Mouse (Mus musculus) testis, adult 10 weeks (tissue): ENCODE measurements around the gene Coro2a. TPM values are rescaled to one million over a fixed set of nuclear protein-coding genes. Genes with fewer than 3 reads are reported as not detected.

Source experiments
- polyA plus RNA-seq: library from polyadenylated mRNA; stranded (reverse); fragments of 350-450 nt; fragmentation: Illumina TruSeq; extraction: RNeasy Lipid Tissue Mini Kit (QIAGEN cat#74804); gene quantifications from one replicate; pipeline ENCODE4 v1.2.3, GENCODE M21; 2014; ENCODE audit warnings: low read depth, low replicate concordance

Gene Coro2a
- polyA plus RNA-seq, result 31.4 TPM

DNA sequence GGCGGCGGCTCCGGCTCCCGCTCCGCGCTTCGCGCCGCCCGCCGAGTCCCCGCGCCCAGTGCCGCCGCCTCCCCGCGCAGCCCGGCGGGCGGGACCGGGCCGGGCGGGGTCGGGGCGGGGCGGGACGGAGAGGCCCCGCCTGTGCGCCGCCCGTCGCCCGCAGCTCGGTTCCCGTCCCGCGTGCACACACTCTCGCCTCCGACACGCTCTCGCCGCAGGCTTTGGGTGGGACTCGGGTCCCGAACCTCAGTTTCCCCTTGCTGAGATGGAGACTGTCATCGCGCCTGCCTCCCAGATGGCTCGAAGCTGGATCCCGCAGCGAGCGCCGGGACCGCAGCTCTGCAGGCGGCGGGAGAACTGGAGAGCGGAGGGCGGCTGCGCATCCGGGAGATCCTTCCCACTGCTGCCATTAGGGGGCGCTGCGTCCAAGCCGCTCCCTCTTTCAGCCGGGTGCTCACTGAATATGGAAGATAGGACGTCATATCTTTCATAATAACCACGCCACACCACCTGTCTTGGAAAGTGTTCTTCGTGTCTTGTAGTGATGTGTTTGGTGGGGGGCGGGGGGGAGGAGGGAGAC lies at the start of gene Coro2a:
TSS of gene Coro2a (minus strand) at position 359 of the 580 bp plus-strand sequence.

DNA sequence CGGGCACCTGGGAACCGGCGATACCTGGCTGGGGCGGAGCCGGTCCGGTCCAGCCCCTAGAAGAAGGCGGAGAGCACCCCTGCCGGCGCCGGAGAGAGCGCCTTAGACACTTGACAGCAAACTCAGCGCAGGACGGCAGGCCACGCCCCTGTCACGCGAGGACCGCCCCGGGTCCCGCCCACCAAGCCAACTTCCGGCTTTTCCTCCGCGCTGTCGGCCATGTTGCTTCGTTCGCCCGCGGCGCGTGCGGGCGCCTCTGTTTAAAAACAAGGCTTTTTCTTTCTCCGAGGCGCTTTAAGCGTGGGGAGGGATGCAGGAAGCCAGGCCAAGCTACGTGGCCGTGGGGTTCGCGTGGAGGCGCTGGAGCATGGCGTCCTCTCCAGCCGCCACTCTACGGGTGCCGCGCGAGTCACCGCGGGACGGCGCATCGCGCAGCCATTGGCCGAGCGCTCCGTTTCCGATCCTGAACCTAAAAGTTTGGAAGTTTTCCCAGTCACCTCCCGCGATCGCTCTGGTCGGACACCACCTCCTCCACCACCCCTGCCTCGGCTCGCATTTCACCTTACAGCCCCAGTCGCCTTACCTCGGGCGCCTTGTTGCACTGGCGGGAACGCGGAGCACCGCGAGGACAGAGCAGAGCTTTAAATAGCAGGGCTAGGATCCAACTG lies 48.2 kb upstream of the Coro2a start, which contains the start of gene Tbc1d2:
TSS of gene Tbc1d2 (minus strand) at position 124 of the 668 bp plus-strand sequence.

DNA sequence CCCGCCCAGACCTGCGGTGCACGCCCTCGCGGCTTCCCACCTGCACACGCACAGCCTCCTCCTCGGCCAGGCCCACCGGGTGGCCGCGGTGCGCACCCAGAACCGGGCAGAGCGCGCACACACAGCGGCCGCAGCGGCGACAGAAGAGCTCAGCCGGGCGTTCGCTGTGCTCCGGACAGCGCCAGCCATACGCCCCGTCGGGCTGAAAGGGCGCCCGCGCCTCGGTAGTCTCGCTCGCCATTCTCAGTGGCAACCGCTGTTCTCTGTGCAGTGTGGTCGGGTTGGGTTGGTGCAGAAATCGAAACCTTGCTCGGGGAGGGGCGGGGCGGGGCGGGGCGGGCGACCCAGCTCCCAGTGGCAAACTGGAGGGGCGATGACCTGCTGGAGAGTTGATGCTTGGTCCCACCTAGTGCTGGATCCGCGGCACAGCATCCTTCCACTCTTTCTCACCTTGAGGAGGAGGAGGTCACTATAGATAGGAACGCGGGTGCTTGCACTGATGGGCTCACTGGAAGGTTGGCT lies 66.1 kb downstream of the Coro2a start, which contains the start of gene Trim14:
TSS of gene Trim14 (minus strand) at position 302 of the 522 bp plus-strand sequence.

DNA sequence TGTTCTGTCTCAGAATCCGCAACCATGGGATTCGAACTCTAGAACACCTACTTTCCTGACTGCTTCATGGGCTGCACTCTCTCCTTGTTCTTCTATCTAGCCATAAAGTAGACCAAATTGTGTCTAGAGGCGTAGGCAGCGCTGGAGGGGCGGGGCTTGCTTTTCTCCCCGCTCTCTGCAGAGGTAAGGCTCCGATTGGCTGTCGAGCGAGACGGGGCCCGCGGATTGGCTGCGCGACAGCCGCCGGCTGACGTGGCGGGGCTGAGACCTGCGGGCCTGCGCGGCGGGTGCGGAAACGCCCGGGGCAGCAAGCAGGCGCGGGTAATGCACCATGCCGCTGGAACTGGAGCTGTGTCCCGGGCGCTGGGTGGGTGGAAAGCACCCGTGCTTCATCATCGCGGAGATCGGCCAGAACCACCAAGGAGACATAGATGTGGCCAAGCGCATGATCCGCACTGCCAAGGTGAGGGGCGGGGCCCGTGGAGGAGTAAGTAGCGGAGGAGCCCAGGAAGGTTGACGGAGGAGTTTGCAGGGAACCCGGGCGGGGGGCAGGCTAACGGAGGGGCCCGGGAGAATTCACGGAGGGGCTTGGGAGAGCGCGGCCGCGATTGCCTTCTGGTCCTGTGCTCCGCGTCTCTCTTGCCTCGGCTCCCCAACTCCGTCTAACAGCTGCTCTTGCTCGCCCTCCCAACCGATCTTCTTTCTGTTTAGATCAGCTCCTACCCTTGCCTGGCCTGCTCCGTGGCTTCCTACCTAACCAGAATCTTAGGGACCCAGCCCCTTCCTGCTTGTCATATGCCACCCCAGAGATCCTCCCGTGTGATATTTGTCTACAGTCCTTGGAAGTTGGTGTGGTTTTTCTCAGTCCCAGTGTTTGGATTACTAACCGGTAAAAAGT lies 112.7 kb downstream of the Coro2a start, which contains the start of gene Nans:
TSS of gene Nans (plus strand) at position 221 of the 898 bp plus-strand sequence.

Other genes starting within 250 kb of the Coro2a start
- gene Trmo, start 212.8 kb downstream of the Coro2a start, polyA plus RNA-seq, result 5.9 TPM
- gene Hemgn, start 188.7 kb downstream of the Coro2a start, polyA plus RNA-seq, result 77.4 TPM
- 138 TPM for gene Anp32b, start 151.3 kb downstream of the Coro2a start, polyA plus RNA-seq
- gene Nans, start 113.0 kb downstream of the Coro2a start, polyA plus RNA-seq, result 4.4 TPM
- gene Trim14, start 66.1 kb downstream of the Coro2a start, polyA plus RNA-seq, result 10.2 TPM
- gene Tbc1d2, start 48.0 kb upstream of the Coro2a start, polyA plus RNA-seq, result 0.28 TPM